ENCODE assay signal across 12 mouse cellular contexts in genomic region chr8:122924091-122924490, GRCm38 (mm10).
A peak's percentile ranks its signal among the peaks of the same experiment; 100 is the strongest.
DNase-seq lines count a peak whose midpoint lies in the region; ATAC-seq and TF ChIP-seq lines count a peak whose summit lies in the region.
"Had no signal": no experiment of that assay in that cellular context is flagged by ENCODE, and none has a peak within 500 bp of the region (broad histone marks: within the 10 kb centered on the region; RNA-seq: fewer than 3 reads in every experiment).

No protein-coding gene starts in this region.

- H3K79me2 ChIP-seq in myocyte (ENCODE audit: control insufficient read depth, insufficient read depth) = peaks cover 100% of the 10 kb centered on the region

- H3K4me3 ChIP-seq in heart, embryonic 16.5 days (ENCODE audit: low read length) = no peak overlapping the region
- no peak overlapping the region for H3K4me3 ChIP-seq in midbrain, embryonic 11.5 days (ENCODE audit: low read depth, low read length)
- no peak overlapping the region for H3K4me3 ChIP-seq in midbrain, embryonic 14.5 days (replicated peaks; ENCODE audit: low read depth, low read length)
- H3K4me3 ChIP-seq in myocyte = no peak overlapping the region
- H3K4me3 ChIP-seq: kidney, embryonic 15.5 days had no signal

- TF ChIP-seq POLR2A in myocyte (IDR thresholded peaks at IDR 0.05; ENCODE audit: insufficient read length, low read depth) = no peak

- H3K9me3 ChIP-seq in heart, embryonic 16.5 days (replicated peaks; ENCODE audit: control insufficient read depth, low read length) = no peaks in the 10 kb centered on the region
- no peaks in the 10 kb centered on the region for H3K9me3 ChIP-seq in midbrain, embryonic 11.5 days (ENCODE audit: control insufficient read depth, low read length)
- no peaks in the 10 kb centered on the region for H3K9me3 ChIP-seq in midbrain, embryonic 14.5 days (ENCODE audit: control insufficient read depth, low read length)
- H3K9me3 ChIP-seq: kidney, embryonic 15.5 days had no signal

- DNase-seq in heart, postnatal 4 days = no peak
- DNase-seq in midbrain, embryonic 11.5 days (ENCODE audit: low spot score, missing footprints) = no peak
- no peak for DNase-seq in midbrain, embryonic 14.5 days
- DNase-seq in layer of hippocampus, adult 8-10 months (ENCODE audit: low spot score in 2 of 2) = no peak
- DNase-seq: adrenal gland, adult 8-10 months; embryo, embryonic 11 days; layer of hippocampus, postnatal 36 days; right cerebral cortex, postnatal 25 days had no signal

- peaks cover 79% of the 10 kb centered on the region for H3K4me1 ChIP-seq in heart, embryonic 16.5 days (ENCODE audit: control insufficient read depth, insufficient read depth, low read length)
- H3K4me1 ChIP-seq in midbrain, embryonic 11.5 days (ENCODE audit: control insufficient read depth, insufficient read depth, low read length) = peaks cover 6% of the 10 kb centered on the region
- peaks cover 21% of the 10 kb centered on the region for H3K4me1 ChIP-seq in midbrain, embryonic 14.5 days (ENCODE audit: control insufficient read depth, insufficient read depth, low read length)

- no peaks in the 10 kb centered on the region for H3K36me3 ChIP-seq in heart, embryonic 16.5 days (ENCODE audit: control insufficient read depth, insufficient read depth)
- no peaks in the 10 kb centered on the region for H3K36me3 ChIP-seq in midbrain, embryonic 11.5 days (ENCODE audit: control insufficient read depth, insufficient read depth, low read length)
- H3K36me3 ChIP-seq in midbrain, embryonic 14.5 days (ENCODE audit: control insufficient read depth, insufficient read depth, low read length) = no peaks in the 10 kb centered on the region
- H3K36me3 ChIP-seq in myocyte (ENCODE audit: control insufficient read depth, insufficient read depth) = no peaks in the 10 kb centered on the region

- no peak for ATAC-seq in heart, embryonic 16.5 days (replicated peaks; ENCODE audit: extremely low read depth, insufficient read depth, low FRiP score)
- ATAC-seq in midbrain, embryonic 11.5 days (ENCODE audit: low FRiP score) = no peak
- no peak for ATAC-seq in midbrain, embryonic 14.5 days (ENCODE audit: low FRiP score, low TSS enrichment)
- peak; percentile 34 for ATAC-seq in activated CD4-positive, CD25-positive, alpha-beta regulatory T cell, adult 4 months

- no peaks in the 10 kb centered on the region for H3K27me3 ChIP-seq in heart, embryonic 16.5 days (ENCODE audit: control insufficient read depth, insufficient read depth, low read length)
- H3K27me3 ChIP-seq in midbrain, embryonic 11.5 days (ENCODE audit: control insufficient read depth, insufficient read depth, low read length) = no peaks in the 10 kb centered on the region
- no peaks in the 10 kb centered on the region for H3K27me3 ChIP-seq in midbrain, embryonic 14.5 days (ENCODE audit: control insufficient read depth, insufficient read depth, low read length)
- H3K27me3 ChIP-seq in myocyte (ENCODE audit: control insufficient read depth, insufficient read depth, insufficient read length) = no peaks in the 10 kb centered on the region
- H3K27me3 ChIP-seq: kidney, embryonic 15.5 days had no signal

- H3ac ChIP-seq in myocyte (ENCODE audit: control insufficient read depth, insufficient read length) = no peak overlapping the region

- H3K9ac ChIP-seq in heart, embryonic 16.5 days (ENCODE audit: low read length) = peak overlapping the region; percentile 48; the same call in 1 of the 2 replicates
- 0 out of 2 replicates have a peak overlapping the region, but pooled peaks have one; percentile 4 for H3K9ac ChIP-seq in midbrain, embryonic 11.5 days (ENCODE audit: low read length)
- H3K9ac ChIP-seq in midbrain, embryonic 14.5 days (replicated peaks; ENCODE audit: low read length) = no peak overlapping the region
- H3K9ac ChIP-seq: kidney, embryonic 15.5 days had no signal

- WGBS in heart, embryonic 16.5 days = 40% methylated on average over 6 of the region's 6 CpGs
- 85% methylated on average over 6 of the region's 6 CpGs for WGBS in midbrain, embryonic 11.5 days
- 84% methylated on average over 6 of the region's 6 CpGs for WGBS in midbrain, embryonic 14.5 days

- H3K4me2 ChIP-seq in heart, embryonic 16.5 days (ENCODE audit: low read depth, low read length) = peak overlapping the region; percentile 25
- H3K4me2 ChIP-seq in midbrain, embryonic 11.5 days = no peak overlapping the region
- H3K4me2 ChIP-seq in midbrain, embryonic 14.5 days (ENCODE audit: low read length) = no peak overlapping the region
- peak overlapping the region; percentile 67 for H3K4me2 ChIP-seq in myocyte (ENCODE audit: low read depth)
- H3K4me2 ChIP-seq: kidney, embryonic 15.5 days had no signal

- peak overlapping the region; percentile 70 for H3K27ac ChIP-seq in heart, embryonic 16.5 days (ENCODE audit: low read length)
- H3K27ac ChIP-seq in midbrain, embryonic 11.5 days (ENCODE audit: low read depth, low read length) = no peak overlapping the region
- no peak overlapping the region for H3K27ac ChIP-seq in midbrain, embryonic 14.5 days (replicated peaks; ENCODE audit: low read depth, low read length)
- H3K27ac ChIP-seq: kidney, embryonic 15.5 days had no signal

TF ChIP-seq in myocyte, 11 proteins besides CTCF, POLR2A, EP300 and RAD21:
- TF ChIP-seq MYOG (IDR thresholded peaks at IDR 0.05; ENCODE audit: control insufficient read depth in 1 of 3, insufficient read depth in 1 of 3, insufficient read length in 2 of 3, low read depth in 2 of 3) (no peak), USF1 (IDR thresholded peaks at IDR 0.05; ENCODE audit: low read depth) (no peak), MAX (IDR thresholded peaks at IDR 0.05; ENCODE audit: low read depth) (no peak), REST (IDR thresholded peaks at IDR 0.05; ENCODE audit: insufficient read depth, insufficient read length) (no peak), CEBPB (IDR thresholded peaks at IDR 0.05; ENCODE audit: insufficient read depth, poor library complexity, severe bottlenecking) (no peak), E2F4 (IDR thresholded peaks at IDR 0.05; ENCODE audit: insufficient read depth) (no peak)

Comparison
In these comparisons a context has a peak if more than half of its experiments do, and no peak if none do; other contexts are left out.
1. H3K4me2 ChIP-seq: peak in heart, embryonic 16.5 days (single experiment) and myocyte (single experiment); none in midbrain, embryonic 11.5 days (single experiment) and midbrain, embryonic 14.5 days (single experiment).